Mouse (Mus musculus) kidney, embryonic 16.5 days (tissue): ENCODE measurements around the gene Lrsam1. TPM values are rescaled to one million over a fixed set of nuclear protein-coding genes. Genes with fewer than 3 reads are reported as not detected.

Experiments used
- ATAC-seq: fragments of 200-750 bp; cut with Nextera tagmentation; 2 replicates; pipeline ENCODE4 v1.8.0; 2017; ENCODE audit warnings: moderate TSS enrichment; ENCODE audit not compliant: low FRiP score, low TSS enrichment
- H3K27ac ChIP-seq: fragments of 300-500 bp; sonication (generic); 2 replicates; pipeline ENCODE4 v1.5.1; 2014; ENCODE audit warnings: low read length
- H3K27me3 ChIP-seq: fragments of 300-500 bp; sonication (generic); 2 replicates; pipeline ENCODE4 v1.6.1; 2014; ENCODE audit warnings: low read length, control low read depth, mixed read lengths; ENCODE audit not compliant: insufficient read depth
- H3K36me3 ChIP-seq: fragments of 300-500 bp; sonication (generic); 2 replicates; pipeline ENCODE4 v1.6.1; 2014; ENCODE audit warnings: low read length, control low read depth, mixed read lengths; ENCODE audit not compliant: insufficient read depth
- H3K4me1 ChIP-seq: fragments of 300-500 bp; sonication (generic); 2 replicates; pipeline ENCODE4 v1.6.1; 2014; ENCODE audit warnings: low read length, control low read depth, mixed read lengths; ENCODE audit not compliant: insufficient read depth
- H3K4me2 ChIP-seq: fragments of 300-500 bp; sonication (generic); replicated peaks from 2 replicates; pipeline ENCODE4 v1.6.1; 2014; ENCODE audit warnings: low read depth, low read length
- H3K4me3 ChIP-seq: fragments of 300-500 bp; sonication (generic); 2 replicates; pipeline ENCODE4 v1.5.1; 2014; ENCODE audit warnings: mild to moderate bottlenecking, low read length
- H3K9ac ChIP-seq: fragments of 300-500 bp; sonication (generic); replicated peaks from 2 replicates; pipeline ENCODE4 v1.6.1; 2014; ENCODE audit warnings: low read length
- H3K9me3 ChIP-seq: fragments of 300-500 bp; sonication (generic); 2 replicates; pipeline ENCODE4 v1.6.1; 2016; ENCODE audit warnings: low read length, control low read depth
- WGBS: fragments of 180-500 bp; shearing (Covaris S2); extraction: QIAGEN DNeasy Blood & Tissue Kit; methylation state at CpG from one replicate; pipeline ENCODE4 v1.1.7; 2014; 5-methylcytosine and 5-hydroxymethylcytosine counted together
- polyA plus RNA-seq: library from polyadenylated mRNA; unstranded; fragments of >200 nt; fragmentation: Nextera tagmentation; extraction: Ambion mirVana; gene quantifications from 2 replicates; pipeline ENCODE4 v1.2.1, GENCODE M21; 2015

The Lrsam1 gene
- polyA plus RNA-seq, 1 experiment from 2014 or later: 11.7 TPM

- H3K9ac ChIP-seq: no peak overlapping the region
- 78% methylated on average over 3 of the region's 3 CpGs for WGBS
- no peak overlapping the region for H3K27ac ChIP-seq
Measured at GRCm38 (mm10) chr2:32890280-32890679, 71.1 kb downstream of the Lrsam1 start.

GRCm38 (mm10) chr2:32888551-32888950, 72.9 kb downstream of the Lrsam1 start:
- Histone ChIP-seq H3K27me3 (no peaks in the 10 kb centered on the region), H3K4me3 (no peak overlapping the region), H3K9ac (peak overlapping the region; percentile 51), H3K36me3 (no peaks in the 10 kb centered on the region), H3K27ac (peak overlapping the region; percentile 79), H3K9me3 (no peaks in the 10 kb centered on the region), H3K4me2 (no peak overlapping the region), H3K4me1 (peaks cover 42% of the 10 kb centered on the region)
- ATAC-seq: peak; percentile 29
- WGBS: 20% methylated on average over 3 of the region's 3 CpGs

More at GRCm38 (mm10) chr2:32890280-32890679, 71.1 kb downstream of the Lrsam1 start:
- peaks cover 36% of the 10 kb centered on the region for H3K4me1 ChIP-seq
- H3K4me3 ChIP-seq: no peak overlapping the region
- H3K27me3 ChIP-seq: no peaks in the 10 kb centered on the region
- no peaks in the 10 kb centered on the region for H3K36me3 ChIP-seq
- H3K9me3 ChIP-seq: no peaks in the 10 kb centered on the region
- H3K4me2 ChIP-seq: no peak overlapping the region
- ATAC-seq: no peak

GRCm38 (mm10) chr2:32888029-32888428, 73.4 kb downstream of the Lrsam1 start:
- Histone ChIP-seq H3K4me2 (0 out of 2 replicates have a peak overlapping the region, but pooled peaks have one; percentile 8), H3K4me1 (peaks cover 45% of the 10 kb centered on the region), H3K9me3 (no peaks in the 10 kb centered on the region), H3K36me3 (no peaks in the 10 kb centered on the region), H3K27ac (peak overlapping the region; percentile 79), H3K27me3 (no peaks in the 10 kb centered on the region), H3K4me3 (no peak overlapping the region), H3K9ac (peak overlapping the region; percentile 51)
- 11% methylated on average over 9 of the region's 9 CpGs for WGBS
- no peak; the same call in 1 of the 2 replicates for ATAC-seq

GRCm38 (mm10) chr2:32884745-32885144, 76.7 kb downstream of the Lrsam1 start:
- 0 out of 2 replicates have a peak, but pooled peaks have one; percentile 28 for ATAC-seq
- Histone ChIP-seq H3K4me1 (peaks cover 68% of the 10 kb centered on the region), H3K4me2 (peak overlapping the region; percentile 22), H3K27me3 (no peaks in the 10 kb centered on the region), H3K27ac (peak overlapping the region; percentile 88), H3K9ac (peak overlapping the region; percentile 18; the same call in 1 of the 2 replicates), H3K36me3 (no peaks in the 10 kb centered on the region), H3K4me3 (no peak overlapping the region), H3K9me3 (no peaks in the 10 kb centered on the region)
- WGBS: 14% methylated on average over 7 of the region's 7 CpGs

- Histone ChIP-seq H3K36me3 (no peaks in the 10 kb centered on the region), H3K4me2 (peak overlapping the region; percentile 22), H3K9me3 (no peaks in the 10 kb centered on the region), H3K27me3 (no peaks in the 10 kb centered on the region), H3K27ac (peak overlapping the region; percentile 88), H3K4me1 (peaks cover 73% of the 10 kb centered on the region), H3K9ac (peak overlapping the region; percentile 30), H3K4me3 (no peak overlapping the region)
- ATAC-seq: peak; percentile 40
- 39% methylated on average over 13 of the region's 21 CpGs for WGBS
Measured at GRCm38 (mm10) chr2:32882283-32883043, 79.0 kb downstream of the Lrsam1 start.

- Histone ChIP-seq H3K4me2 (no peak overlapping the region), H3K27me3 (no peaks in the 10 kb centered on the region), H3K4me3 (no peak overlapping the region), H3K9ac (no peak overlapping the region), H3K36me3 (no peaks in the 10 kb centered on the region), H3K27ac (peak overlapping the region; percentile 88), H3K9me3 (no peaks in the 10 kb centered on the region), H3K4me1 (peaks cover 77% of the 10 kb centered on the region)
- WGBS: 21% methylated on average over 3 of the region's 3 CpGs
- no peak for ATAC-seq
Measured at GRCm38 (mm10) chr2:32881723-32882122, 79.7 kb downstream of the Lrsam1 start.

GRCm38 (mm10) chr2:32881054-32881453, 80.4 kb downstream of the Lrsam1 start:
- peak overlapping the region; percentile 12; the same call in 1 of the 2 replicates for H3K4me2 ChIP-seq
- peak overlapping the region; percentile 44 for H3K9ac ChIP-seq
- 21% methylated on average over 6 of the region's 6 CpGs for WGBS
- ATAC-seq: no peak
- H3K4me3 ChIP-seq: no peak overlapping the region
- H3K27me3 ChIP-seq: no peaks in the 10 kb centered on the region
- peaks cover 82% of the 10 kb centered on the region for H3K4me1 ChIP-seq
- H3K36me3 ChIP-seq: no peaks in the 10 kb centered on the region
- peak overlapping the region; percentile 88 for H3K27ac ChIP-seq
- H3K9me3 ChIP-seq: no peaks in the 10 kb centered on the region

- no peaks in the 10 kb centered on the region for H3K27me3 ChIP-seq
- no peak overlapping the region for H3K4me3 ChIP-seq
- no peaks in the 10 kb centered on the region for H3K36me3 ChIP-seq
- H3K4me2 ChIP-seq: peak overlapping the region; percentile 98; the same call in 1 of the 2 replicates
- no peak overlapping the region for H3K9ac ChIP-seq
- no peaks in the 10 kb centered on the region for H3K9me3 ChIP-seq
- peaks cover 84% of the 10 kb centered on the region for H3K4me1 ChIP-seq
- 84% methylated on average over 5 of the region's 5 CpGs for WGBS
- H3K27ac ChIP-seq: no peak overlapping the region
- ATAC-seq: no peak
Measured at GRCm38 (mm10) chr2:32879593-32879992, 81.8 kb downstream of the Lrsam1 start.

- no peaks in the 10 kb centered on the region for H3K36me3 ChIP-seq
- no peak for ATAC-seq
- peak overlapping the region; percentile 98 for H3K4me2 ChIP-seq
- peak overlapping the region; percentile 87 for H3K4me3 ChIP-seq
- H3K9ac ChIP-seq: peak overlapping the region; percentile 92
- no peak overlapping the region for H3K27ac ChIP-seq
- H3K9me3 ChIP-seq: no peaks in the 10 kb centered on the region
- peaks cover 86% of the 10 kb centered on the region for H3K4me1 ChIP-seq
- no peaks in the 10 kb centered on the region for H3K27me3 ChIP-seq
- 58% methylated on average over 3 of the region's 3 CpGs for WGBS
Measured at GRCm38 (mm10) chr2:32878396-32878795, 83.0 kb downstream of the Lrsam1 start.
